Mouse (Mus musculus): ENCODE data around the gene Celf6. TPM values are rescaled to one million over a fixed set of nuclear protein-coding genes. Genes with fewer than 3 reads are reported as not detected.

Gene Celf6
- total RNA-seq, 2 experiments from 2014 or later = not detected

- ATAC-seq (replicated peaks; ENCODE audit: low FRiP score, poor library complexity, severe bottlenecking) = no peak
Observed at GRCm38 (mm10) chr9:59578505-59578867, 769 bp downstream of the Celf6 start.

- ATAC-seq (replicated peaks; ENCODE audit: low FRiP score, poor library complexity, severe bottlenecking) = no peak
Observed at GRCm38 (mm10) chr9:59584871-59585308, 7.2 kb downstream of the Celf6 start.

GRCm38 (mm10) chr9:59588252-59588651 lies 10.5 kb downstream of the Celf6 start:
- ATAC-seq (replicated peaks; ENCODE audit: low FRiP score, poor library complexity, severe bottlenecking) = no peak

GRCm38 (mm10) chr9:59588710-59589671 lies 11.3 kb downstream of the Celf6 start:
- no peak for ATAC-seq (replicated peaks; ENCODE audit: low FRiP score, poor library complexity, severe bottlenecking)

GRCm38 (mm10) chr9:59589703-59590439 lies 12.2 kb downstream of the Celf6 start:
- ATAC-seq (replicated peaks; ENCODE audit: low FRiP score, poor library complexity, severe bottlenecking) = no peak

- ATAC-seq (replicated peaks; ENCODE audit: low FRiP score, poor library complexity, severe bottlenecking) = no peak
Observed at GRCm38 (mm10) chr9:59601661-59602060, 23.9 kb downstream of the Celf6 start.

GRCm38 (mm10) chr9:59605967-59606366 lies 28.2 kb downstream of the Celf6 start:
- ATAC-seq (replicated peaks; ENCODE audit: low FRiP score, poor library complexity, severe bottlenecking) = no peak

- no peak for ATAC-seq (replicated peaks; ENCODE audit: low FRiP score, poor library complexity, severe bottlenecking)
Observed at GRCm38 (mm10) chr9:59610950-59611349, 33.2 kb downstream of the Celf6 start.

GRCm38 (mm10) chr9:59615797-59616196 lies 38.1 kb downstream of the Celf6 start:
- no peak for ATAC-seq (replicated peaks; ENCODE audit: low FRiP score, poor library complexity, severe bottlenecking)

GRCm38 (mm10) chr9:59616622-59617306 lies 39.0 kb downstream of the Celf6 start, which contains the start of gene Parp6:
Gene Parp6 (plus strand): TSS chr9:59617284.
- ATAC-seq (replicated peaks; ENCODE audit: low FRiP score, poor library complexity, severe bottlenecking) = peak; percentile 99

- peak; percentile 17 for ATAC-seq (replicated peaks; ENCODE audit: low FRiP score, poor library complexity, severe bottlenecking)
Observed at GRCm38 (mm10) chr9:59617307-59617973, 39.7 kb downstream of the Celf6 start.

GRCm38 (mm10) chr9:59638372-59638771 lies 60.7 kb downstream of the Celf6 start:
- ATAC-seq (replicated peaks; ENCODE audit: low FRiP score, poor library complexity, severe bottlenecking) = no peak

GRCm38 (mm10) chr9:59639936-59640335 lies 62.2 kb downstream of the Celf6 start:
- ATAC-seq (replicated peaks; ENCODE audit: low FRiP score, poor library complexity, severe bottlenecking) = no peak

GRCm38 (mm10) chr9:59641320-59641719 lies 63.6 kb downstream of the Celf6 start:
- ATAC-seq (replicated peaks; ENCODE audit: low FRiP score, poor library complexity, severe bottlenecking) = no peak

GRCm38 (mm10) chr9:59649911-59650310 lies 72.2 kb downstream of the Celf6 start:
- no peak for ATAC-seq (replicated peaks; ENCODE audit: low FRiP score, poor library complexity, severe bottlenecking)

- ATAC-seq (replicated peaks; ENCODE audit: low FRiP score, poor library complexity, severe bottlenecking) = no peak
Observed at GRCm38 (mm10) chr9:59653371-59653770, 75.7 kb downstream of the Celf6 start.

- ATAC-seq (replicated peaks; ENCODE audit: low FRiP score, poor library complexity, severe bottlenecking) = no peak
Observed at GRCm38 (mm10) chr9:59654450-59654983, 76.8 kb downstream of the Celf6 start.

- 0 out of 2 replicates have a peak, but pooled peaks have one; percentile 44 for ATAC-seq (replicated peaks; ENCODE audit: low FRiP score, poor library complexity, severe bottlenecking)
Observed at GRCm38 (mm10) chr9:59655958-59656634, 78.4 kb downstream of the Celf6 start, which contains the start of gene Pkm. Gene Pkm (plus strand): TSS chr9:59656368.
